Mouse (Mus musculus) midbrain, embryonic 12.5 days (tissue): ENCODE measurements around the gene Exoc5. TPM values are rescaled to one million over a fixed set of nuclear protein-coding genes. Genes with fewer than 3 reads are reported as not detected.

Experiments
- polyA plus RNA-seq: library from polyadenylated mRNA; unstranded; fragments of >200 nt; fragmentation: Nextera tagmentation; extraction: Ambion mirVana; gene quantifications from 2 replicates; pipeline ENCODE4 v1.2.1, GENCODE M21; 2016

Gene Exoc5
- polyA plus RNA-seq, 1 experiment from 2014 or later: 106 TPM

Other genes with a start within 250 kb of the Exoc5 start
- 31.7 and 34.3 TPM in 2 replicates for gene Ap5m1, start 556 bp downstream of the Exoc5 start, polyA plus RNA-seq
- 23.3 and 28.2 TPM in 2 replicates for gene Naa30, start 105.6 kb upstream of the Exoc5 start, polyA plus RNA-seq
- gene ccdc198, start 178.8 kb upstream of the Exoc5 start, polyA plus RNA-seq: 0.21 and 0.22 TPM in 2 replicates